Mouse (Mus musculus) brain, embryonic 14.5 days (tissue): ENCODE measurements around the gene Ndufs5. TPM values are rescaled to one million over a fixed set of nuclear protein-coding genes. Genes with fewer than 3 reads are reported as not detected.
A peak's percentile ranks its signal among the peaks of the same experiment; 100 is the strongest.

Experiments used
- DNase-seq: peaks from one replicate; pipeline ENCODE4 v3.0.0-alpha.2; 2011; ENCODE audit warnings: low read depth
- CTCF ChIP-seq: fragments of 200-500 bp; IDR thresholded peaks from 2 replicates; pipeline ENCODE4 v1.5.1; 2012; ENCODE audit warnings: inconsistent platforms, mild to moderate bottlenecking, moderate library complexity, borderline replicate concordance; ENCODE audit not compliant: insufficient read depth, insufficient read length; ENCODE audit errors: extremely low read depth
- POLR2A ChIP-seq: fragments of 200-500 bp; IDR thresholded peaks from 2 replicates; pipeline ENCODE4 v1.6.1; 2012; ENCODE audit warnings: mild to moderate bottlenecking, inconsistent platforms, borderline replicate concordance; ENCODE audit not compliant: poor library complexity, insufficient read depth, insufficient read length, severe bottlenecking; ENCODE audit errors: extremely low read depth
- polyA plus RNA-seq: library from polyadenylated mRNA; depleted of rRNA; stranded (reverse); fragments of >200 nt; gene quantifications from 2 replicates; pipeline ENCODE4 v1.2.3, GENCODE M21; 2012; rRNA removed

The Ndufs5 gene
- 229 and 240 TPM in 2 replicates for polyA plus RNA-seq

- DNase-seq = peak; percentile 99
- TF ChIP-seq POLR2A (peak; percentile 46; the same call in 1 of the 2 replicates), CTCF (no peak)
These were observed at the start of gene Ndufs5 for GRCm38 (mm10) chr4:123717574-123718433. Ndufs5 (minus strand) TSS chr4:123718202.

- TF ChIP-seq POLR2A (no peak), CTCF (no peak)
These were observed 47.1 kb upstream of the Ndufs5 start for GRCm38 (mm10) chr4:123765071-123765470.

GRCm38 (mm10) chr4:123758306-123758705 is 40.3 kb upstream of the Ndufs5 start:
- TF ChIP-seq POLR2A (no peak), CTCF (peak; percentile 41; the same call in 1 of the 2 replicates)
- DNase-seq = peak; percentile 40

More at GRCm38 (mm10) chr4:123765071-123765470, 47.1 kb upstream of the Ndufs5 start:
- DNase-seq = no peak

DNA sequence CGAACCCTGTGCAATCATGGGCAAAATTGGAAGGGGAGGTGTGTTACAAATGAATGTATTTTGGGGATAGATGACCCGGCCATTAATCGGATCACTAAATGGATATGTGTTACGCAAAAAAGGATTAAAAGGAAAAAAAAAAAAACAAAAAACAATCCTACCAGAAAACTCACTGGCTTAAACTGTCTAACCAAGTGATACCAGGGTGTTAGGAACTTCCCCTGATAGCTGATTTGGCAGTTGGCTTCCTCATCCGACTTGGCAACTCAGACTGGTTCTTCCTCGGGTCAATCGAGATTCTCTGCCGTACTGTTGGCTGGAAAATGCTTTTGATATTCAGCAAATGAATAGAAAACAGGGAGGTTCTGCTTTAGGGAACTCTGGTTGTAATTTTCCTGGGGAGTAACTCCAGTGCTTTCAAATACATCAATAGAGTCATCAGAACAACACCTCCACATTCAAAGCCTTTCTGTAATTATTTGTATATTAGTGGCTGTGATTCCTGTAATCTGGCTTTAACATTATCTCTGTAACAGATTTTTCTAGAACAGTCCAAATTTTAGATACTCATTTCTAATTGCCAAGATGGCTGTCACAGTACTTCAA is 32.8 kb upstream of the Ndufs5 start:
- TF ChIP-seq POLR2A (no peak), CTCF (no peak)
- peak; percentile 67 for DNase-seq

GRCm38 (mm10) chr4:123750152-123750651 is 32.2 kb upstream of the Ndufs5 start, which contains the start of gene Akirin1:
Akirin1 (minus strand) TSS chr4:123750345.
- peak; percentile 98 for DNase-seq
- TF ChIP-seq POLR2A = peak; percentile 95
- 0 out of 2 replicates have a peak, but pooled peaks have one; percentile 15 for TF ChIP-seq CTCF

DNA sequence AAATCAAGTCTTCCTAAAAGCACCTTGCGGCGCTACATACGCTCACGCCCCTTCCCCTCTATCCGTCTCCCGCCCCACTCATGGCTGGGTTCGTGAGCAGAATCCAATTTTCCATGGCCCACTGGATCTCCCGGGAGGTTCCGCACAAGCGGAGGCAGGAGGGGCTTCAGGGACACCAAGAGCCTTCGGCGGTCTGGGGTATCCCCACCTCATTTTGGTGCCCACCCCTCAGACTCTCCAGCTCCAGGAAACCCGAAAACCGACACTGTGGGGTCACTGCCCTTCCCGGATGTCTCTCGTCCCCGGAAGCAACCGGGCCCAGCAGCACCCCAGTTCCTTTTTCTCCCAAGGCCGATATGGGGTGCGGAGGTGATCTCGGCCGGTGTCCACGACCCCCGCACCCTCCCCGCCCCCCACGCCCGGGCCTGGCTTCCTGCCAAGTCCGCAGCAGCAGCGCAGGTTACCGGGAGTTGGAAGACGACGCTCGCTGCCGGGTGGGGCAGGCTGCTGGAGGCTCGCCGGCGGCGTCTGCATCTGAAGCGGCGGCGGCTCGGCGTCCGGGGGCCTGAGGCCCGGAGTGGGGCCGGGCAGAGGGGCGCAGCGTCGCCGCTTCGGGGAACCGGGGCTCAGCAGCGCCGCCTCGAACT is 31.6 kb upstream of the Ndufs5 start:
- TF ChIP-seq POLR2A (no peak), CTCF (no peak)
- DNase-seq = peak; percentile 62

DNA sequence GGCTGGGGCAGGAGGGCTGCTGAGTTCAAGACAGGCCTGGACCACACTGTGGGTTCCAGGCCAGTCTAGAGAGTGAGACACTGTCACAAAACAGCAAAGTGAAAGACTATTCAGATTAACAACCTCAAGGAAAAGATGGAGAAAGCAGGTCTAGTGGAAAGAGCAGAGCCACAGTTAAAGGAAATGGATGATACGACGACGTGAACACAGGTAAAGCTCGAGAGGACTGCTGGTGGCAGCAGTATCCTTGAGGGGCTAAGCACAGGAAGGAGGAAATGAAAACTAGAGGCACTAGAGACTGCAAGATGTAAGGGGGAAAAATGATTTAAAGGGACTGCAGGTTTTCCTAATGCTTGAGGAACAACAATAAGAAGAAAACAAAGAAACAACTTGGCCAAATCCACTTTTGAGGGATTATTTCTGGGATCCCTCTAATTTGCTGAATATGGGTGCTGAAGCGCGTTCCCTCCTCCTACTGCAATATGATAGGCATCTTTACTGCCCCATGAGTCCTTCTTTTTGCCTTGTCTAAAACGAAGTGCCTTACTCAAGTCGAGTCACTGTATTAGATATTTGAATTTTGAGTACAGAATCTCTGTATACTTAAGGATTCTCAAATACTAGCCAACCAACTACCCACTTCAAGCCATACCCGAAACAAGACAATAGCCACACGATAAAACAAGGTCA is 30.9 kb upstream of the Ndufs5 start:
- TF ChIP-seq CTCF (no peak), POLR2A (no peak)
- DNase-seq = peak; percentile 28

GRCm38 (mm10) chr4:123745221-123745775 is 27.3 kb upstream of the Ndufs5 start:
- TF ChIP-seq CTCF = no peak
- TF ChIP-seq POLR2A = no peak

DNA sequence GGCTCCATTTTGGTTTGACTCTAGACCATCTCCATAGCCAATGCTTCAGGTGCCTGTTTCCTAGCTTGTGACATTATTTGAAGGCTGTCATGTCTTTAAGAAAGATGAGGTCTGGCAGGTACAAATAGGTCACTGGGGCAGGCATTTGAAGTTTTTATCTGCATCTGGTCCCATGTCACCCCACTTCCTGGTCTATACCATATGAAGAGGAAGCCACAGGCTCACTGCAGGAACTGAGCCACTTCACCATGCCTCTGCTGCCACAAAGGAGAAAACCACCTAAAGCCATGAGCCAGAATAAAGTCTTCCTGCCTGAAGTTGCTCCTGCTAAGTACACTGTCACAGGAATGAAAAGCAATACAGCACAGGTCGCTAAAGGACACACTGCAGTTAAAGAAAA is 24.9 kb upstream of the Ndufs5 start:
- no peak for DNase-seq
- TF ChIP-seq CTCF (no peak), POLR2A (no peak)

More at GRCm38 (mm10) chr4:123745221-123745775, 27.3 kb upstream of the Ndufs5 start:
- no peak for DNase-seq

GRCm38 (mm10) chr4:123738708-123739107 is 20.7 kb upstream of the Ndufs5 start:
- DNase-seq = no peak
- no peak for TF ChIP-seq POLR2A
- no peak for TF ChIP-seq CTCF
